Mouse (Mus musculus): ENCODE measurements around the gene Maip1.
A peak's percentile ranks its signal among the peaks of the same experiment; 100 is the strongest.

The Maip1 gene

GRCm38 (mm10) chr1:57406187-57407151, at the start of gene Maip1, which contains the start of gene Tyw5:
Maip1 (plus strand) TSS chr1:57406328.
Tyw5 (minus strand) TSS chr1:57407101.
- DNase-seq (ENCODE audit: low read depth, low spot score), result peak; percentile 78

GRCm38 (mm10) chr1:57358546-57358945, 47.6 kb upstream of the Maip1 start:
- DNase-seq (ENCODE audit: low read depth, low spot score), result no peak

DNA sequence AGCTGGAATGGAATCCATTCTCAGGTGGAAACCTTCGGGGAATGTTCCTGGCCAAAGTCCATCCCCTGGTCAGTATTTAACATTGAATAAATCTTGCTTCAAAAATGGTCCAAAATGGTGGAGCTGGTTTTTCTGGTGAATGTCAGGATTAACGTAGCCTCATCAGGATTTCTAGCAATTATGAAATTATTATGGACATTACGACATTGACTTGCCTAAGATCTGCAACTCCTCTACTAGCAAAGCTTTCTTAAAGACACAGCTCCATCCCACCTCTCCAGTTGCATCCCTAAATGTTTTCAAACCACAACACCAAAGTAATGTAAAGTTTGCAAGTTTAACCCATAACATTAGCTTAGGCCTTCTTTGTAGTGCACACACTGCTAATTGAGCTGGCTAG, 38.7 kb upstream of the Maip1 start:
- DNase-seq (ENCODE audit: low read depth, low spot score), result no peak

GRCm38 (mm10) chr1:57369111-57369510, 37.0 kb upstream of the Maip1 start:
- no peak for DNase-seq (ENCODE audit: low read depth, low spot score)

DNA sequence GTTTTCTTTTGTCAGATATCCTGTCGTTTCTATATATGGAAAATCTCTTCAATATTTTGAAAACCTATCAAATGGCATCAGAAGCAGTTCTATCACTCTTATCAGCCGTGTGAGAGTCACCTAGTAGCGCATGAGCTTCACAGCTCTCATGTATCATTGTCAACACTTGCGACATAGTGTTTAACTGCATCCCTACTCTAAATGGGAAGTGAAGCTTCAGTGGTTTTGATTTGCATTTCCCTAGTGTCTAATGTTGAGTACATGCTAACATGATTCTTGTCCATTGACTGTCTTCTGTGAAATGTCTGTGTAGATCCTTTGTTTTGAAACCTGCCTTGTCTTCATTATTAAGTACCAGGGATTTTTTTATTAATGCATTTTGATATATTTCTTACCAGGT, 35.7 kb upstream of the Maip1 start:
- no peak for DNase-seq (ENCODE audit: low read depth, low spot score)

DNA sequence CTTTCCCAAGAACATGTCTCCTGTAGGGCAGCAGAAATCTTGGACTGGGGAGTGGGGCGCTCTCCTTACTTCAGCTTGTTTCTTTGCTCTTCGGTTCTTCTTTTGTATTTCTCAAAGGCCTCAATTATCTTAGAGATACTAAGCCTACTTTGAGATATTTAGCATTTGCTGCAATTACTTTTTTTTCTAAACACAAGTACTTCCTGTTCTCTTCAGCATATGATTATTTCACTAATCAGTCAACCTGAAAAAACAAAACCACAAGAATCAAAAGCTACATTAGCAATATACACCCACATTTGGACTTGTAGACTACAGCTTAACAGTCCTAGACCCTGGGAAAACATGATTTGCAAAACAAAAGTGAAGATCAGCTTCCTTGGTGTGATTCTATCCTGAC, 30.9 kb upstream of the Maip1 start:
- no peak for DNase-seq (ENCODE audit: low read depth, low spot score)

DNA sequence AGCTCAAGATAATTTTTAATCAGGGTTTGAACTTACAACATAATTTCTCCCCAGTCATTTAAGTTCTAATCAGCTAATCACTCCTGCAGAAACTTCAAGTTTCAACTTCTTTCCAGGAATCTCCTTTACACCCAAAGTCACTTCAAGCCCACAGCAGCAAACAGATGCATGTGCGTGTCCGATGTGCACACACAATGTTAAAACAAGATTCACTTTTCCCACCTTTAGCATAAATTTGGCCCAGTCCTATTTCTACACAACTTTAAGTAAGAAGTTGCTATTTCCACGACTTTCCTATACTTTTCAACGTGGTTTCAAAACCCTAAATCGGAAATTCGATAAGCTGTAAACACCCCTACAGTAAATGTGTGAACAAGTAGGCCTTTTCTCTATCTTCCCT, 29.3 kb upstream of the Maip1 start:
- DNase-seq (ENCODE audit: low read depth, low spot score), result peak; percentile 12

DNA sequence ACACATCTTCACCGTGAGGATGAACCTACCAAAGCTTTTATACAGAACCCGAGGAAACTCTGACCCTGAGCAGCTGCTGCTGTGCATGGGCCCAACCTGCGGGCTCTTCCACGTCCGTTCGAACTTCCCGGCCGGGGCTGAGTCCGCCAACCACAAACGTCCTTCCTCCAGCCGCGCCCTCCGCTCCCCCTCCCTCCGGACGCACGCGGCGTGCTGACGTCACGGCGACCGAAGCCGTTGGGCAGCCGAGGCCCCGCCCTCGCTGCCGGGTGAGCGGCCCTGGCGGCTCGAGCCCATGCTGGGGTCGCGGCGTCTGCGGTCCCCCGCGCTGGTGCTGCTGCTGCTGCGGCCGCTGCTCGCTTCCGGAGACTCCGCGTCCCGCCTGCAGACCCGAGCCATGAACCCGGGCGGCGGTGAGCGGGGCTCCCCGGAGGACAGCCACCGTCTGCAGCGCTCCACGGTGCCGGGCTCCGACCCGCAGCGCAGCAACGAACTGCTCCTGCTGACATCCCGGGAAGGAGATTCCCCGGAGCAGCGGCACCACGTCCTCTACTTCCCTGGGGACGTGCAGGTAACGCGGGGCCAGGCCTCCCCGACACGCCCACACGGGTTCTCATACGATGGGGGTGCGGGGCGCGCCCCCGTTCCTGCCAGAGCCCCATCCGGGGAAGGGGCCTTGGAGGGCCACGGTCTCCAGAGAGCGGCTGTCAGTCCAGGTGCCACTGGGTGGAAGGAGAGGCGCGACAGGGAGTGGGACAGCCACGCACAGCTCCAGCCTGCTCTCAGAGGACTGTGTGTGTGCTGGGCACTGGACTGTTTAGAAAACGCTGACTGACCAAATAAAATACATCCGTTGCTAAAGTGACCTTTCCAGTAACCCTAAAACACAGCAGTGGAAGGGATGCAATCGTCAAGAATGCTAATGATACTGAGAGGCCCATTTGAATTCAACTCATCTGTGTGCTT, 28.5 kb upstream of the Maip1 start, which contains the start of gene 1700066M21Rik:
Gene 1700066M21Rik (plus strand): TSS at position 245 of the 966 bp plus-strand sequence.
- peak; percentile 85 for DNase-seq (ENCODE audit: low read depth, low spot score)

DNA sequence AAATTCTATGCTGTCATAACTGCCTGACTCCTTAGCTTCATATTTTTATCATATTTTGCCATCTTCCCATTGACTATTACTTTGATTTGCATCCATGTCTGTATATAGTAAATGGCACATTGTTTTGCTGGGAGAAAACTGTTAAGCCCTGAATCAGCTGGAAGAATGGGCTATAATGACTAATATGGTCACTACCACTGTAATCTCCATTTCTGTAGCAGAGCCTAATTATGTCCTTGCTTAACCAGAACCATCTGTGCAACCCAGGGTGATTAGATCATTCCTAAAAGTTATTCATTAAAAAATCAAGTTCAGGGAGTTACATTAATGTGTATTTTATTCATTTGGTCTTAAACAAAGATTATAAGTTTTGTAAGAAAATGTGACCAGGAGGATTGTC, 19.6 kb upstream of the Maip1 start:
- no peak for DNase-seq (ENCODE audit: low read depth, low spot score)

GRCm38 (mm10) chr1:57387876-57388275, 18.3 kb upstream of the Maip1 start:
- no peak for DNase-seq (ENCODE audit: low read depth, low spot score)

DNA sequence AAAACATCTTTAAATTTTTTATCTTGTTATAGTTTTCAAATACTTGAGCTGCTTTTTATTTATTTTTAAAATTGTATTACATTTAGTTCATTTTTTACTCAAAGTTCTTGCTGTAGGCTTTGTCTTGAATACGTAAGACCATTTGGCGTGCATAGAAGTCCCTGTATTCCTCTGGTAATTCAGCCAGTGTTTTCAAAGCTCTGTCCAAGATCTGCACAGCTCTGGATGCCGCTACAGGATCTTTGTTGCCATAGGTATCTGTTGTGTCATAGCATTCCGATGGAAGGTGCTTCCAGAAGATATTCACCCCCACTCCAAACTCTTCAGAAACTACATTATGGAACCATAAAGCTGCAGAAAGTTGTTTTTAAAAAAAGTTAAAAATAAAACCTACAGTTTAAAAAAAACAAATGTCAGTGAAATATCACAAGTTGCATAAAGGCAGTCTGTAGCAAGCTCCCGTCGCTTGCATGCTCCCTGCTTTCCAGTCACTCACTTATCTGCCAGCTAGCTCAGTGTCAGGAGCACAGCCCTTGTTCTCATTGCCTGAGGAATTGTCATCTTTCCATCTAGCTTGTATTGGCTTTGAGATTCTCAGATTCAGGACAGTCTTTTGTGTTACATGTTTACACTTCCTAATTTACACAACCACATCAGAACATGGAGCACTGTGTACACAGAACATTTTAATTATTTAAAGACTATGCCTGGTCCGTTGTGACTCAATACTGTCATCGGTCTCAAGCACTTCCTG, 17.5 kb upstream of the Maip1 start:
- no peak for DNase-seq (ENCODE audit: low read depth, low spot score)

GRCm38 (mm10) chr1:57390993-57391790, 14.9 kb upstream of the Maip1 start:
- no peak for DNase-seq (ENCODE audit: low read depth, low spot score)

DNA sequence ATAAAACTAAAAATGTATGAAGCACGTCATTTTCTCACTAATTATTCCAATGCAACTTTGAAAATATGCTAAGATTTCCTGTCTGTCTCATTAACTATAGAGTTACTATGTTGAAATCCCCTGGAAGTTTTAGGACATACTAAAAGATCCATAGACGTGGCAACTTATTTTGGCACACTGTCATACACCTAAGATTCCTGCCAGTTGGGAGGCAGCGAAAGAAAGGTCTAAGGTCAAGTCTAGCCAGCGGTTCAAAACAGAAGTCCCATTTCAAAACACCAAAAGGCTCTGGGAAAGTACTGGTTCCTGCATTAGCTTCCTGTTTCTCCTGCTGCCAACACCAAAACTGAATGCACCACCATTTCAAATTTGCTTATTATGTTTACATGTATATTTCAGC, 13.7 kb upstream of the Maip1 start:
- DNase-seq (ENCODE audit: low read depth, low spot score), result no peak

- peak; percentile 46 for DNase-seq (ENCODE audit: low read depth, low spot score)
Observed at GRCm38 (mm10) chr1:57394051-57394450, 12.1 kb upstream of the Maip1 start.

DNA sequence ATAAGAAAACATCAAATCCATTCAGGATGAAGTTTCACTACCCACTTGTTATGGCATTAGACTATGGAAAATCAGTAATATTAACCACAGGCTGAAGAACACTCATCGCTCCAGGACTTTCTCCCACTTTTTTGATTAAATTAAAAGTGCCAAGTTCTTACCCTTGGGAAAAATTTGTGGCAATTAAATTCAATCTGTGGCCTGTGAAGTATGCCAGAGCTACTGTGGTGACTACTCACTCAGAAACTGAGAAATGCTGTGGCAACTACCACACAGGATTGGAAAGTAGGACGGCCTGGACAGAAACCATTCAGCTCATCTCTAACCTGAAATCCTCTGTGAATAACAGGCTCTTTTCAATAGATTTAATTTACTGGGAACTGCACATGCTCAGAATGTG, 5.8 kb upstream of the Maip1 start:
- no peak for DNase-seq (ENCODE audit: low read depth, low spot score)

DNA sequence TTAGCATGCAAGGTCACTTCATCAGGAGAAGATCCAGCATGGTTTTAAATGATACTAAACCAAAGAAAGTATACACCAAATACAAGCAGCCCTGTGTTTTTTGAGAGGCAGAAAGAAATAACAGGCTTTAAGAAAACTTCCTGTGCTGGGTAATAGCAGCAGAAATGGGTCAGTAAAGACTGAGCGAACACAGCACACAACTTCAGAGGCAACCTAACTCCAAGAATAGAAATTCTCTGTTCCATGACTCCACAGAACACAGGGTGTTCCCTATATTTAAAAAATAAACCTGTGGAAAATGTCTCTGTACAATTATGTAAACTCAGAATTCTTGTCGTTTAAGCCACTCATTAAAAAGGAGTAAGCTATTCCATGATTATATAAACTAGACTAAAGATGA, 5.3 kb upstream of the Maip1 start:
- no peak for DNase-seq (ENCODE audit: low read depth, low spot score)

GRCm38 (mm10) chr1:57402116-57402515, 4.0 kb upstream of the Maip1 start:
- no peak for DNase-seq (ENCODE audit: low read depth, low spot score)

DNA sequence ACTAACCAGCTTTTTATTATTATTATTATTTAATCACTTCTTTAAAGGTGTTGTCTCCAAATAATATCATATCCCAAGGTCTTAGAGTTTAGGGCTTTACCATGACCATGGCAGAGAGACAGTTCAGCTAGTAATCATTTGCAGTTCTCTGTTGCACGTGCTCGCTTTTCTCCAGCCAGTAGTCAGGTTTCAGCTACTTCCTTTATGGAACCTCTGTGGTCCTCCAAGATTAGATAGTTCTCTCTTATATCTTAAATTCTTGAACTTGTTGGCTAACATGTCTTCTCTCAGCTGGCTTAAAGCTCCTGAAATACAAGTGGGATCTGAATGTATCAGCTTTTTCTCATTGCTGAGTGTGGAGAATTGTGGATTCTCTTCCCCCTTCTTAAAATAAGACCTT, 2.9 kb downstream of the Maip1 start:
- DNase-seq (ENCODE audit: low read depth, low spot score), result no peak

GRCm38 (mm10) chr1:57413397-57413796, 7.3 kb downstream of the Maip1 start:
- DNase-seq (ENCODE audit: low read depth, low spot score), result no peak

- DNase-seq (ENCODE audit: low read depth, low spot score), result no peak
Observed at GRCm38 (mm10) chr1:57423696-57424095, 17.6 kb downstream of the Maip1 start.

Data from c-Kit-negative CD71-positive TER-119-positive erythroid progenitor cells, embryonic 14.5 days (primary cell).